Mouse (Mus musculus): Measurements from ENCODE around the gene Gm20814. TPM values are rescaled to one million over a fixed set of nuclear protein-coding genes. Genes with fewer than 3 reads are reported as not detected.
"Not testable (repeated sequence)": the region's sequence is repeated elsewhere in the genome, so short reads cannot be mapped to it uniquely, and the experiment has no call there.

The Gm20814 gene
- polyA plus RNA-seq (2014; fragmentation: Nextera tagmentation; extraction: Ambion mirVana): not detected in 2 replicates

DNA sequence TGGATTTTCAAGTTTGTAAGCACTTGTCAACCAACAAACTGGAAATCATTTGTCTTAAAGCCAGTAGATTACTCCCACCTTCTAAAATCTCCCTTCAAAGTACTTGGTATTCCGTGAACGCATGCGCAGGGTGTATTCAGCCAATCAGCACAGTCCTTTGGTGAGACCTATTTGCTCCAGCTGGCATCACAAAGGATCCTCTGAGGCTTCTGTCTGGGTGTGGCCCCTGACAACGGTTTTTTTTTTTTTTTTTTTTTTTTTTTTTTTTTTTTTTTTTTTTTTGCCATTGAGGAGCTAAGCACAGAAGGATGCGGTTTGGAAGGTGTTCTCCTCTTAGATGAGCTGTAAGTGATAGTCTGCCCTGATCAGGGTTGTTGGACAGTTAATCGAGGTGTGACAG, at the start of gene Gm20814:
TSS of gene Gm20814 (plus strand) at position 301 of the 400 bp plus-strand sequence.
- H3K4me3 ChIP-seq (ENCODE audit: low read length); H3K27me3 ChIP-seq (ENCODE audit: control insufficient read depth, insufficient read depth, low read length); H3K9ac ChIP-seq (ENCODE audit: low read depth, low read length); H3K9me3 ChIP-seq (ENCODE audit: control insufficient read depth, low read length); H3K36me3 ChIP-seq (ENCODE audit: control insufficient read depth, insufficient read depth, low read length); H3K4me2 ChIP-seq (replicated peaks; ENCODE audit: low read depth, low read length); H3K4me1 ChIP-seq (ENCODE audit: control insufficient read depth, insufficient read depth, low read length); ATAC-seq (ENCODE audit: low FRiP score, low TSS enrichment); H3K27ac ChIP-seq (ENCODE audit: low read depth, low read length): not testable (repeated sequence)
- WGBS: no CpG with 5 or more reads among the region's 6 CpGs

Measured in kidney, embryonic 14.5 days (tissue).